Mouse (Mus musculus): ENCODE measurements around the gene Pias3.
"Not testable (repeated sequence)": the region's sequence is repeated elsewhere in the genome, so short reads cannot be mapped to it uniquely, and the experiment has no call there.

Gene Pias3

DNA sequence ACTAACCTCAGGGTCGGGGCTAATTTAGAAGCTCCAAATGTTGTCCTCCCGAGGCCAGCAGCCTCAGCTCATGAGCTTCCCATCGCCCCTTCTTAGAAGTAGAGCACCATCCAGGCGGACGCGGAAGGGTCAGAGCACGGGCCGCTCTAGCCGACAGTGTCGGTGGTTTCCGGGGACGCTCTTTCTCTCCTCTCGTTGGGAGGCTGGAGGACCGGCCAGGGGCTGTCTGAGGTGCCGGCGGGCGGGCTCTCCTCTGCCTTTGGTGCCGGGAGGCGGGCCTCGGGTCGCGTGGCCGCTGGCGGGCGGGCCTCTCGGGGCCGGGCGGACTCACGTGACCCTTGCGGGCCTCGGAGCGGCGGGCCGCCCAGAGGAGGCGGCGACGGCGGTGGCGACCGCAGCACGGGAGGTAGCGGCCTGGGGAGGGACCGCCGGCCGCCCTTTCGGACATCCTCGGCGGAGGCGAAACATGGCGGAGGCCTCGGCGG, 31.2 kb downstream of the Pias3 start, which contains the start of the genes Polr3c and Rnf115:
TSS of gene Polr3c (minus strand) at position 286 of the 485 bp plus-strand sequence.
TSS of gene Rnf115 (plus strand) at position 322 of the 485 bp plus-strand sequence.
- in situ Hi-C loops (cut with MboI; ENCODE audit: unreplicated experiment in 2 of 2) = no loop called here

DNA sequence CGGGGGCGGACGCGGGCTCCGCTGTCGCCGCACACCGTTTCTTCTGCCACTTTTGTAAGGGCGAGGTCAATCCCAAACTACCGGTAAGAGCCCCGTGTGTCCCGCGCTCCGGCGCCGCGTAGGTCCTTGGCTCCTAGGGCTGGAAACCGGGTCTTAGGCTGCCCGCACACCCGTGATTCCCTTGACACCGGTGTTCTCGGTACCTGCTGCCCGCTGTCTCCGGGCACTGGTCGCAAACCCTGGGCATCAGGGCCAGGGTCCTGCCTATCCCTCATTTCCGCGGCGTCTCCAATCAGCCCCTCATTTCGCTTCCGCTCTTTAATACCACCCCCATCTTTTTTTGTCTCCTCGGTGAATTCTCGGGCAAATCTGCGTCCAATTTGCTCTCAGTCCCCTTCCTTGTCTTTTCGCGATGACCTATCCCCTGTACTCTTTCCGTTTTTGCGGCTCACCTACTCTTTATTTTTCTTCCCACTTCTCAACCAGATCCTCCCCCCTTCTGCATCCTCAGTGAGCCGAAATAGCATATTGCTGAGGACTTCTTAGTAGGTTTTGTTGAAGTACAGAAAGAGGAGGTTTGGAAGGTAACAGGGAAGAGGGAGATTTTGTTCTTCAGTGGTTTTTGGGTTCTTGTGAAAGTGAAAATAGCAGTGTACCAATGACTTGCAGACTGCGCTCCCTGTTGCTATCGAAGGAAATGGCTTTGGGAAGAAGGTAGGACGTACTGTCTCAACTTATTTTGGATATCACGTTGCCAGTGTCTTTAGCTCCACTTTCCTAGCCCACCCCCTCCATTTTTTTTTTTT, 31.8 kb downstream of the Pias3 start:
- in situ Hi-C loops (cut with MboI; ENCODE audit: unreplicated experiment in 2 of 2) = no loop called here

- in situ Hi-C loops (cut with MboI; ENCODE audit: unreplicated experiment in 2 of 2) = no loop called here
These were observed 32.6 kb downstream of the Pias3 start for GRCm38 (mm10) chr3:96728634-96729402.

GRCm38 (mm10) chr3:96729403-96729784, 33.2 kb downstream of the Pias3 start:
- in situ Hi-C loops (cut with MboI; ENCODE audit: unreplicated experiment in 2 of 2) = no loop called here

- in situ Hi-C loops (cut with MboI; ENCODE audit: unreplicated experiment in 2 of 2) = no loop called here
These were observed 34.6 kb downstream of the Pias3 start for GRCm38 (mm10) chr3:96730785-96731184.

GRCm38 (mm10) chr3:96733984-96734383, 37.8 kb downstream of the Pias3 start:
- in situ Hi-C loops (cut with MboI; ENCODE audit: unreplicated experiment in 2 of 2) = no loop called here

- in situ Hi-C loops (cut with MboI; ENCODE audit: unreplicated experiment in 2 of 2) = no loop called here
These were observed 39.0 kb downstream of the Pias3 start for GRCm38 (mm10) chr3:96735200-96735599.

GRCm38 (mm10) chr3:96737013-96737740, 41.0 kb downstream of the Pias3 start:
- in situ Hi-C loops (cut with MboI; ENCODE audit: unreplicated experiment in 2 of 2) = no loop called here

DNA sequence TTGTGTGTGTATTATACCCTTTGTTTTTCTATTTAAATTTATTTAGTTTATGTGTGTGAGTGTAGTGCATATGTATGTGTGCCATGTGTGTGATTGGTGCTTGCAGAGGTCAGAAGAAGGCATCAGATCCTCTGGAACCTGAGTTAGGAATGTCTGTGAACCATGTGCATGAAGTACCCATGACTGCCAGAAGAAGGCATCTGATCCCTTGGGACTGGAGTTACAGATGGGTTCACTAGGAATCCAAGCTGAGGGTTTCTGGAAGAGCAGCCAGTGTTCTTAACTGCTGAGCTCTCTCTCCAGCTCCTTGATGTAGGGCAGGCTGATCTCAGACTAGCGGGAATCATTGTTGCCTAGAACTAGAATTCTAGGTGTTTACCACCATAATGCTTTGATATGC, 41.8 kb downstream of the Pias3 start:
- in situ Hi-C loops (cut with MboI; ENCODE audit: unreplicated experiment in 2 of 2) = no loop called here

DNA sequence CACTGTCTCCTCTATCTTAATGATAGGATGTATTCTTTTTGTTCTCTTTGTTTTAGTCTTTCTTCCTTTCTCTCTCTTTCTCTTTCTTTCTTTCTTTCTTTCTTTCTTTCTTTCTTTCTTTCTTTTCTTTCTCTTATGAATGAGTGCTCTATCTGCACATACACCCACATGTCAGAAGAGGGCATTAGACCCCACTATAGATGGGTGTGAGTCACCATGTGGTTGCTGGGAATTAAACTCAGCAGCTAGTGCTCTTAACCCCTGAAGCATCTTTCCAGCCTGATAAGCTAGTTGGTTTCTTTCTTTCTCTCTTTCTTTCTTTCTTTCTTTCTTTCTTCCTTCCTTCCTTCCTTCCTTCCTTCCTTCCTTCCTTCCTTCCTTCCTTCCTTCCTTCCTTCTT, 44.1 kb downstream of the Pias3 start:
- in situ Hi-C loops (cut with MboI; ENCODE audit: unreplicated experiment in 2 of 2) = not testable (repeated sequence)

DNA sequence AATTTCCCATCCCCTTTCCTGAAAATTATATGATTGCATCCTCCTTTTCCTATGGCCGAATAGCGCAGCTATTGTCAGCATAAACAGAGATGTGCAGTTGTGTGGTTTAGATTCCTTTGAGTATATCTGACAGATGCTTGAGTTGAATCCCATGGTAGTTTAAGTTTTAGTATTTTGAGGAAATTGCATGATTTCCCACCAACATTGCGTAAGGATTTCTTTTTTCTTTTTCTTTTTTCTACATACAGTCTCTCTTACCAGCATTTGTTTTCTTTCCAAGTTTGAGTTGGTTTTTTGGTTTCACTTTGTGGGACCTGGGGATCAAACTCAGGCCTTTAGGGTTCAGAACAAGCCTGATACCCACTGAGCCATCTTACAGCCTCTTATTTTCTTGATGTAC, 48.2 kb downstream of the Pias3 start:
- in situ Hi-C loops (cut with MboI; ENCODE audit: unreplicated experiment in 2 of 2) = no loop called here

DNA sequence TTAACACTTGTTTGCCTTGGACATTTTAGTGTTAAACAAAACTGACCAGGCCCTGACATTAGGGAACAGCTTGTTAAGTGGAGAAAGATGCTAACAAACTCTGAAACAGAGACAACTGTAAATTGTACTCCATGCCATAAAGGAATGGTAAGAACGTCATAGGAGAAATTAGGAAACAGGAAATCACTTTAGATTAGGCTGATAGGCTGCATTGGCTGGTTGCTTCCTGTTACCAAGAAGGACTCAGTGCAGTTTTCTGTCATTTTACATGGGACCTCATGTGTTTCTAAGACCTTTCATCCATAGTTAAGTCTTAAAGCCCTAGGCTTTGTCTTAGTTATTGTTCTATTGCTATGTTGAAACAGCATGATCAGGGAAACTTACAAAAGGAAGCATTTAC, 50.6 kb downstream of the Pias3 start:
- in situ Hi-C loops (cut with MboI; ENCODE audit: unreplicated experiment in 2 of 2) = no loop called here

Measured in v-Abl transformed pro-B cells (cell line).